Mouse (Mus musculus) hindbrain, embryonic 10.5 days (tissue): ENCODE results near the gene Ptprg. TPM values are rescaled to one million over a fixed set of nuclear protein-coding genes. Genes with fewer than 3 reads are reported as not detected.

Source experiments
- DNase-seq: peaks from one replicate; pipeline ENCODE4 v3.0.0-alpha.2; 2017; ENCODE audit warnings: low spot score
- H3K27ac ChIP-seq: fragments of 300-500 bp; sonication (generic); 2 replicates; pipeline ENCODE4 v1.5.1; 2016; ENCODE audit warnings: mild to moderate bottlenecking, moderate library complexity
- H3K27me3 ChIP-seq: fragments of 300-500 bp; sonication (generic); 2 replicates; pipeline ENCODE4 v1.6.1; 2016; ENCODE audit warnings: mild to moderate bottlenecking; ENCODE audit not compliant: poor library complexity, insufficient read depth, severe bottlenecking
- H3K36me3 ChIP-seq: fragments of 300-500 bp; sonication (generic); 2 replicates; pipeline ENCODE4 v1.6.1; 2016; ENCODE audit warnings: mild to moderate bottlenecking, moderate library complexity
- H3K4me1 ChIP-seq: fragments of 300-500 bp; sonication (generic); replicated peaks from 2 replicates; pipeline ENCODE4 v1.6.1; 2016; ENCODE audit warnings: mild to moderate bottlenecking
- H3K4me3 ChIP-seq: fragments of 300-500 bp; sonication (generic); 2 replicates; pipeline ENCODE4 v1.5.1; 2016; ENCODE audit warnings: mild to moderate bottlenecking, moderate library complexity
- H3K9me3 ChIP-seq: fragments of 300-500 bp; sonication (generic); 2 replicates; pipeline ENCODE4 v1.6.1; 2016; ENCODE audit warnings: mild to moderate bottlenecking, moderate library complexity
- WGBS: fragments of 180-500 bp; shearing (Covaris S2); methylation state at CpG from one replicate; pipeline ENCODE4 v1.1.7; 2016; 5-methylcytosine and 5-hydroxymethylcytosine counted together
- polyA plus RNA-seq: library from polyadenylated mRNA; unstranded; fragments of >200 nt; fragmentation: Nextera tagmentation; extraction: Ambion mirVana; gene quantifications from 2 replicates; pipeline ENCODE4 v1.2.1, GENCODE M21; 2016

Ptprg gene
- polyA plus RNA-seq, 1 experiment from 2014 or later = 48.9 TPM

GRCm38 (mm10) chr14:11902794-11903193 lies 349.5 kb downstream of the Ptprg start:
- Histone ChIP-seq H3K4me3 (no peak overlapping the region), H3K9me3 (no peaks in the 10 kb centered on the region), H3K27ac (no peak overlapping the region), H3K36me3 (no peaks in the 10 kb centered on the region), H3K4me1 (peaks cover 4% of the 10 kb centered on the region; the same call in 1 of the 2 replicates), H3K27me3 (no peaks in the 10 kb centered on the region)
- no peak for DNase-seq
- 43% methylated on average over 2 of the region's 2 CpGs for WGBS

- H3K4me3 ChIP-seq = no peak overlapping the region
- no peak overlapping the region for H3K27ac ChIP-seq
- no peak for DNase-seq
- H3K27me3 ChIP-seq = no peaks in the 10 kb centered on the region
- no peaks in the 10 kb centered on the region for H3K36me3 ChIP-seq
- H3K9me3 ChIP-seq = no peaks in the 10 kb centered on the region
- H3K4me1 ChIP-seq = peaks cover 4% of the 10 kb centered on the region; the same call in 1 of the 2 replicates
- WGBS = 62% methylated on average over 5 of the region's 5 CpGs
Observed at GRCm38 (mm10) chr14:11906130-11906675, 352.9 kb downstream of the Ptprg start.

DNA sequence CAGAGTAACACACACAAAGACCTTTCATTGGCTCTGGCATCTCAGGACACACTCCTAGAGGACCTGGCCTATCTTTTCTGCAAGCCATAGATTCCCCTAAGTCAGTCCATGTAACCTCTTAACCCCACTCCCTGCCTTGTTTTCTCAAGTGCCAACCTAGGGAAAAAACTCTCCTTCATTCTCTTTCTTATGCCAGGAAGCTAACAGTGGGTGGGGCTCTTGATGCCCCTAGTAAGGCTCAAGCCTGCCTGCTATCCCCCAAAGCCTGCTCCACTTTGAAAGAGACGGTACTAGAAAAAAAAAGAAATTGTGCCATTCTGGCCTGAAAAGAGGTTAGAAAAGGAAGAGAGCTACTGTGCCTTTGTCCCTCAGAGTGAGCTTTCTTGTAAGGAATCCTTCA lies 358.9 kb downstream of the Ptprg start:
- Histone ChIP-seq H3K27me3 (no peaks in the 10 kb centered on the region), H3K27ac (no peak overlapping the region), H3K9me3 (no peaks in the 10 kb centered on the region), H3K36me3 (no peaks in the 10 kb centered on the region), H3K4me1 (no peaks in the 10 kb centered on the region), H3K4me3 (no peak overlapping the region)
- 79% methylated on average over 1 of the region's 1 CpGs for WGBS
- no peak for DNase-seq

DNA sequence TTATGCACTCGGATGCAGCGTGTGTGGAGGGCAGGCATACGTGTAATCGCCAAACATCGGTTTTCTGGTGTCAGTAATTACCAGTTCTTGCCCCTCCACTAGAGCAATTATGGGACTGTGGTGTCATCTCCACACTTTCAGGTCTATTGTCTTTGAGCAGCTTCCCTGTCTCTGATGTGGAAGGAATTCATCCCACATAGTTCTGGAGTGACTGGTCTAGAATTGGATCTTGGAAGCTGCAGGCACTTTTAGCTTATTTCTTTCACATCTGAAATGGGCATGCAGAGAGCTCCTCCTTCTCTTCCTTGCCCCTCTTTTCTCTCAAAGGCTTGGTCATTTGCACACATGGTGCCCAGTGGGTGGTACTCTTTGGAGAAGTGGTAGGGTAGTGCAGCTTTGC lies 363.9 kb downstream of the Ptprg start:
- Histone ChIP-seq H3K9me3 (no peaks in the 10 kb centered on the region), H3K27ac (no peak overlapping the region), H3K36me3 (no peaks in the 10 kb centered on the region), H3K4me1 (no peaks in the 10 kb centered on the region), H3K4me3 (no peak overlapping the region), H3K27me3 (no peaks in the 10 kb centered on the region)
- DNase-seq = no peak
- 94% methylated on average over 5 of the region's 5 CpGs for WGBS

DNA sequence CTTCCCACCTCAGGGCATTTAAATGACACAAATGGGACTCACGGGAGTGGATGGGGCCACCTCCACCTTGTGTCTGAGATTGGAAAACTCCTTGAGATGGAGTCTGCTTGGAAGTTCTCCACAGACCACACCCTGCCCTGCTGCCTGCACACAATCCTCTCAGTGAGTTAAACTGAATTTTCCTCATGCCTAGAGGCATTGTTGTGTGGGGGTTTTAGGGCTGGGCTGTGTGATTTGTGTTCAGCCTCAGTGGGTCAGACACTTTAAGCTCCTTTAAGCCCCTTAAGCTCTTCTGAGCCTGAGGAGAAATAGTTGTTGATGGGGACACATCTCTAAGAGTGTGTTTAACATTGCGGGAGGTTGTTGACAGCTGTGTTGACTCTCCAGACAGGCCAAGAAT lies 375.2 kb downstream of the Ptprg start:
- 82% methylated on average over 2 of the region's 2 CpGs for WGBS
- Histone ChIP-seq H3K27ac (no peak overlapping the region), H3K4me3 (no peak overlapping the region), H3K9me3 (no peaks in the 10 kb centered on the region), H3K4me1 (no peaks in the 10 kb centered on the region), H3K36me3 (no peaks in the 10 kb centered on the region), H3K27me3 (no peaks in the 10 kb centered on the region)
- no peak for DNase-seq

DNA sequence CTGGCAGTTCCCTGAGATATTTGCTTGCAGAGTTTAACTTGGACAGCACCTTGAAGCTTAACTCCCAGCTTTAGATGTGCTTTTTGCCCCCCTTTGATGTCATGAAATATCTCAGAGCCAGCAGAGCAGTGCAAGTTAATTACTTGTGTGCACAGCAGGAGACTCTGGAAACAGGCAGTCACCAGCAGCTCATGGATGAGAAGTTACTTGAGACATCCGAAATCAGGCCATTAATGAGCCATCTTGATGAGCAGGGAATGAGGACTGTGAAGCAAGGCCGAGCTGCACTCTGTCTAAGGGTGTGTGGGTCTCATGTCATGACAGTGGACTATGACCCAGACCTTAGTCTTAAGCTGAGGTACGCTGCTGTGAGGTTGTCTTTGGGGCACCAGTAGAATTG lies 379.2 kb downstream of the Ptprg start:
- no peaks in the 10 kb centered on the region for H3K4me1 ChIP-seq
- WGBS = 65% methylated on average over 3 of the region's 3 CpGs
- no peak for DNase-seq
- H3K36me3 ChIP-seq = no peaks in the 10 kb centered on the region
- no peaks in the 10 kb centered on the region for H3K27me3 ChIP-seq
- no peaks in the 10 kb centered on the region for H3K9me3 ChIP-seq
- H3K4me3 ChIP-seq = no peak overlapping the region
- no peak overlapping the region for H3K27ac ChIP-seq

- Histone ChIP-seq H3K4me1 (no peaks in the 10 kb centered on the region), H3K36me3 (no peaks in the 10 kb centered on the region), H3K4me3 (no peak overlapping the region), H3K27me3 (no peaks in the 10 kb centered on the region), H3K9me3 (no peaks in the 10 kb centered on the region), H3K27ac (no peak overlapping the region)
- no peak for DNase-seq
- WGBS = 88% methylated on average over 2 of the region's 2 CpGs
Observed at GRCm38 (mm10) chr14:11934556-11934955, 381.2 kb downstream of the Ptprg start.

- 33% methylated on average over 1 of the region's 1 CpGs for WGBS
- Histone ChIP-seq H3K27ac (no peak overlapping the region), H3K9me3 (no peaks in the 10 kb centered on the region), H3K36me3 (no peaks in the 10 kb centered on the region), H3K27me3 (no peaks in the 10 kb centered on the region), H3K4me3 (no peak overlapping the region), H3K4me1 (no peaks in the 10 kb centered on the region)
- no peak for DNase-seq
Observed at GRCm38 (mm10) chr14:11935281-11935680, 381.9 kb downstream of the Ptprg start.

GRCm38 (mm10) chr14:11935698-11936097 lies 382.4 kb downstream of the Ptprg start:
- Histone ChIP-seq H3K36me3 (no peaks in the 10 kb centered on the region), H3K27me3 (no peaks in the 10 kb centered on the region), H3K27ac (no peak overlapping the region), H3K4me1 (no peaks in the 10 kb centered on the region), H3K4me3 (no peak overlapping the region), H3K9me3 (no peaks in the 10 kb centered on the region)
- no peak for DNase-seq
- 90% methylated on average over 7 of the region's 7 CpGs for WGBS

- peaks cover 5% of the 10 kb centered on the region; the same call in 1 of the 2 replicates for H3K4me1 ChIP-seq
- no peak for DNase-seq
- no peaks in the 10 kb centered on the region for H3K9me3 ChIP-seq
- no peaks in the 10 kb centered on the region for H3K36me3 ChIP-seq
- H3K27me3 ChIP-seq = no peaks in the 10 kb centered on the region
- 94% methylated on average over 4 of the region's 4 CpGs for WGBS
- no peak overlapping the region for H3K27ac ChIP-seq
- no peak overlapping the region for H3K4me3 ChIP-seq
Observed at GRCm38 (mm10) chr14:11938912-11939311, 385.6 kb downstream of the Ptprg start.

DNA sequence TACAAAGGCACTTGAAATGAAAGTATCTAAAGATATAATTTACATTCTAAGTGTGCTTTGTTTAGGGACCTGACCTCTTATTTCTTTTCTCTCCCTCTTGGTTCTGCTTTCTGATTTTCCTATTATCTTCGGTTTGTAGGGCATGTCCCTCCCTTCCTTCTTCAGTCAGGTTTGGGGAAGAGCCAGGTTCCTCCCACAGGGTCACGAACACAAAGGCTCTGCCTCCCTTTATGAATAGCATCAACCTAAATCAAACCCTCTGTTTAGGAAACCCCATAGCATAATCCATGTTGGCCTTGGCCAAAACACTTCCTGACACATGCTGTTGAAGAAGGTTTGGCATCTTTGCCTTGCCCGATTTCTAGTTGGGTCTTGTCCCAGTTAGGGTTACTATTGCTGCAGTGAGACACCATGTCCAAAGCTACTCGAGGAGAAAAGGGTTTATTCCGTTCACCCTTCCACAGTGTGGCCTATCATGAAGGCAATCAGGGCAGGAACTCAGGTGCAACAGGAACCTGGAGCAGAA lies 388.7 kb downstream of the Ptprg start:
- H3K36me3 ChIP-seq = no peaks in the 10 kb centered on the region
- no peak for DNase-seq
- H3K4me1 ChIP-seq = peaks cover 5% of the 10 kb centered on the region; the same call in 1 of the 2 replicates
- H3K27ac ChIP-seq = no peak overlapping the region
- WGBS = 71% methylated on average over 5 of the region's 5 CpGs
- H3K9me3 ChIP-seq = no peaks in the 10 kb centered on the region
- H3K4me3 ChIP-seq = no peak overlapping the region
- no peaks in the 10 kb centered on the region for H3K27me3 ChIP-seq

- WGBS = 92% methylated on average over 6 of the region's 6 CpGs
- Histone ChIP-seq H3K9me3 (no peaks in the 10 kb centered on the region), H3K36me3 (0 out of 2 replicates have a peak, but pooled peaks cover 6% of the 10 kb centered on the region), H3K27ac (no peak overlapping the region), H3K27me3 (no peaks in the 10 kb centered on the region), H3K4me1 (0 out of 2 replicates have a peak, but pooled peaks cover 3% of the 10 kb centered on the region), H3K4me3 (no peak overlapping the region)
- DNase-seq = no peak
Observed at GRCm38 (mm10) chr14:11950379-11950778, 397.0 kb downstream of the Ptprg start.

DNA sequence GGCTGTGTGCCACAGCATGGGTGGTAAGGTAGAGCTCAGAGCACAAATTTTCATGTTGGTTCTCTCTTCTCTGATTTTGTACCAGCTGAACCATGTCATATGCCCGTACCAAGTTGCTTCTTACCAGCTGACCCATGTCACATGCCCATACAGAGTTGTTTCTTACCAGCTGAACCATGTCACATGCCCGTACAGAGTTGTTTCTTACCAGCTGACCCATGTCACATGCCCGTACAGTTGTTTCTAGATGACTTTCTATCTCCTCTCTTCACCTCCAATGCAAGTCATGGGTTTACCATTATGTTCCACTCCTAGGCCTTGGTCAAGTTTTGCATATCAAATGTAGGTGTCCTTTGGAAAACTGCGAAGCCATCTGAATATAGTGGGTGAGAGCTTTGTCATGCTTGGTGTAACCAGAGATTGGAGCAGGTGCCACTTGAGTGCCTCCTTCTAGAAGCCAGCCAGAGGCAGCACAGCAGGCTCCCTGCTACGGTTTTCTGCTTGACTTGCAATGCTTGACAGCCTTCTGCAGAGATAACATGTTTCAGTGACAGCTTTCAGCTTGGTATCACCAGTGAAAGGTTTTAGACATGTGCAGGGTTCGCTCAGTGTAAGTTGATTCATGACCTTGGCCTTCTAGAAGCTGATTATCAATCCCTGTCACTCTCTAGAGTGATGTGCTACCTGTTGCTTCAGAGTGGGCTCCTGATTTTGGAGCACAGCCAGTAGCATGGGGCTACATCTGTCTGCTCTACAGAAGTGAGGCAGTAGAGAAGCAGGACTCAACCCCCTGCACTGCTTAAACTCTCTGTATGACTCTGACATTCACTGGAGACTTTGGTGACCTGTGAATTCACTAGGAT lies 401.9 kb downstream of the Ptprg start:
- H3K36me3 ChIP-seq = 0 out of 2 replicates have a peak, but pooled peaks cover 6% of the 10 kb centered on the region
- 0 out of 2 replicates have a peak, but pooled peaks cover 5% of the 10 kb centered on the region for H3K4me1 ChIP-seq
- 80% methylated on average over 6 of the region's 6 CpGs for WGBS
- H3K4me3 ChIP-seq = no peak overlapping the region
- H3K27ac ChIP-seq = no peak overlapping the region
- H3K27me3 ChIP-seq = no peaks in the 10 kb centered on the region
- no peaks in the 10 kb centered on the region for H3K9me3 ChIP-seq
- DNase-seq = no peak
